Mouse (Mus musculus) MEL (cell line): ENCODE measurements around the gene Plpp2.

Experiments used
- BHLHE40 ChIP-seq: IDR thresholded peaks from 2 replicates; pipeline ENCODE4 v1.6.1; 2012; ENCODE audit warnings: low read depth, mild to moderate bottlenecking, inconsistent platforms, low read length, improper control_type of control experiment, borderline replicate concordance
- CTCF ChIP-seq, 3 experiments: IDR thresholded peaks in 2 of 3; conservative IDR thresholded peaks in 1 of 3; 2 replicates each; pipeline ENCODE4 v1.5.1; 2011 to 2012; ENCODE audit warnings: low read length in 3 of 3, low read depth in 2 of 3, mild to moderate bottlenecking in 2 of 3, improper control_type of control experiment in 1 of 3, inconsistent platforms in 1 of 3, mixed read lengths in 1 of 3, moderate library complexity in 1 of 3; ENCODE audit not compliant: control insufficient read depth in 1 of 3, insufficient read depth in 1 of 3, poor library complexity in 1 of 3, severe bottlenecking in 1 of 3
- NELFE ChIP-seq: IDR thresholded peaks from 2 replicates; pipeline ENCODE4 v1.6.1; 2011; ENCODE audit warnings: low read depth, low read length, improper control_type of control experiment
- SIN3A ChIP-seq: IDR thresholded peaks from 2 replicates; pipeline ENCODE4 v1.6.1; 2012; ENCODE audit warnings: low read length, improper control_type of control experiment, inconsistent platforms
- ZKSCAN1 ChIP-seq: IDR thresholded peaks from 2 replicates; pipeline ENCODE4 v1.6.1; 2012; ENCODE audit warnings: low read depth, mild to moderate bottlenecking, inconsistent platforms, low read length, improper control_type of control experiment, moderate library complexity

DNA sequence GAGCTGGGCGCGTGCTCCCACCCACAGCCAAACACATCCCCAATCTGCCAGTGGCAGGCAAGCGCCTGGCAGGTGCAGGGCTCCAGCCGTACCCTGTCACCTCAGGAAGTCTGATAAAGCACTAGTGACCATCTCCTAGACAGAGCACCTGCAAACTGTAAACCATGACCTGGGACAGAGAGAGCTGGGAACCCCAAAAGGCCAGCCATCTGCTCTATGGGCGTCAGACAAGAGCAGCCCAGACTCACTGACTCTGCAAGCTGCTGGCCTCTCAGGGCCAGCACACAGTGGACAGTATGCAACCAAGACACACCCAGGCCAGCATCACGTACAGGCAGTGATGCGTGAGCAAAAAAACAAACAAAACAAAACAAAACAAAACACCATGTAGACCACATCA is 45.3 kb upstream of the Plpp2 start:
- TF ChIP-seq SIN3A (no peak), CTCF (IDR thresholded peaks at IDR 0.05 in 2 of 3, conservative IDR thresholded peaks at IDR 0.05 in 1 of 3; ENCODE audit: control insufficient read depth in 1 of 3, insufficient read depth in 1 of 3, low read depth in 2 of 3, low read length in 3 of 3, poor library complexity in 1 of 3, severe bottlenecking in 1 of 3) (no peak), BHLHE40 (no peak), ZKSCAN1 (no peak), NELFE (no peak)
